Comparison of ENCODE assay signal across 15 mouse cellular contexts in genomic region chr13:8770616-8771015, GRCm38 (mm10).
"Had no signal": no experiment of that assay in that cellular context is flagged by ENCODE, and none has a peak within 500 bp of the region (broad histone marks: within the 10 kb centered on the region; RNA-seq: fewer than 3 reads in every experiment).

No protein-coding gene starts in this region.

- H3K4me3 ChIP-seq: neural tube, embryonic 15.5 days; stomach, embryonic 15.5 days had no signal

- H3K27ac ChIP-seq: neural tube, embryonic 15.5 days; stomach, embryonic 15.5 days; stomach, postnatal 0 days had no signal

- DNase-seq: retina, postnatal 1 day; right cerebral cortex, adult 18-20 months; right cerebral cortex, postnatal 14 days; right cerebral cortex, postnatal 25 days; right cerebral cortex, postnatal 4 days; spleen, adult 18-20 months; thymus, adult 18-20 months; thymus, adult 2 months; thymus, postnatal 14 days; thymus, postnatal 25 days; thymus, postnatal 36 days; thymus, postnatal 4 days had no signal

- H3K9me3 ChIP-seq: neural tube, embryonic 15.5 days; stomach, embryonic 15.5 days had no signal

- H3K9ac ChIP-seq: neural tube, embryonic 15.5 days; stomach, embryonic 15.5 days had no signal

- H3K4me1 ChIP-seq: neural tube, embryonic 15.5 days; stomach, embryonic 15.5 days had no signal

- H3K27me3 ChIP-seq: neural tube, embryonic 15.5 days; stomach, embryonic 15.5 days had no signal

- H3K36me3 ChIP-seq: neural tube, embryonic 15.5 days; stomach, embryonic 15.5 days had no signal

- H3K4me2 ChIP-seq: neural tube, embryonic 15.5 days; stomach, embryonic 15.5 days had no signal
